Mouse (Mus musculus): Measurements from ENCODE around the gene Dlg1. TPM values are rescaled to one million over a fixed set of nuclear protein-coding genes. Genes with fewer than 3 reads are reported as not detected.
"Not testable (repeated sequence)": the region's sequence is repeated elsewhere in the genome, so short reads cannot be mapped to it uniquely, and the experiment has no call there.

Dlg1 gene
- polyA plus RNA-seq, 1 experiment from 2014 or later: 20.5 TPM

GRCm38 (mm10) chr16:31696367-31696766, 33.1 kb downstream of the Dlg1 start:
- peaks cover 19% of the 10 kb centered on the region for H3K4me1 ChIP-seq
- no peaks in the 10 kb centered on the region for H3K36me3 ChIP-seq
- H3K9ac ChIP-seq: no peak overlapping the region
- 13% methylated on average over 6 of the region's 6 CpGs for WGBS (ENCODE audit: insufficient replicate concordance)
- H3K27me3 ChIP-seq (replicated peaks): no peaks in the 10 kb centered on the region
- no peak overlapping the region for H3K4me3 ChIP-seq
- no peaks in the 10 kb centered on the region for H3K9me3 ChIP-seq (replicated peaks)
- H3K27ac ChIP-seq: peak overlapping the region; percentile 40; the same call in 1 of the 2 replicates
- 0 out of 2 replicates have a peak overlapping the region, but pooled peaks have one; percentile 22 for H3K4me2 ChIP-seq
- ATAC-seq: no peak

- Histone ChIP-seq H3K4me1 (peaks cover 23% of the 10 kb centered on the region), H3K27me3 (replicated peaks) (no peaks in the 10 kb centered on the region), H3K9me3 (replicated peaks) (no peaks in the 10 kb centered on the region), H3K36me3 (no peaks in the 10 kb centered on the region), H3K4me3 (no peak overlapping the region), H3K4me2 (no peak overlapping the region), H3K27ac (no peak overlapping the region), H3K9ac (no peak overlapping the region)
- no peak for ATAC-seq
- 78% methylated on average over 4 of the region's 4 CpGs for WGBS (ENCODE audit: insufficient replicate concordance)
These were observed 34.1 kb downstream of the Dlg1 start for GRCm38 (mm10) chr16:31697341-31697740.

GRCm38 (mm10) chr16:31705213-31705612, 42.0 kb downstream of the Dlg1 start:
- peaks cover 23% of the 10 kb centered on the region for H3K4me1 ChIP-seq
- no peak overlapping the region for H3K4me3 ChIP-seq
- no peak for ATAC-seq

GRCm38 (mm10) chr16:31705904-31706303, 42.7 kb downstream of the Dlg1 start:
- no peaks in the 10 kb centered on the region for H3K27me3 ChIP-seq (replicated peaks)
- H3K4me3 ChIP-seq: no peak overlapping the region
- H3K9me3 ChIP-seq (replicated peaks): no peaks in the 10 kb centered on the region
- WGBS (ENCODE audit: insufficient replicate concordance): 92% methylated on average over 3 of the region's 3 CpGs
- H3K4me1 ChIP-seq: peaks cover 23% of the 10 kb centered on the region
- no peak overlapping the region for H3K9ac ChIP-seq
- no peak overlapping the region for H3K4me2 ChIP-seq
- ATAC-seq: no peak
- H3K36me3 ChIP-seq: no peaks in the 10 kb centered on the region
- H3K27ac ChIP-seq: no peak overlapping the region

More at GRCm38 (mm10) chr16:31705213-31705612, 42.0 kb downstream of the Dlg1 start:
- 37% methylated on average over 2 of the region's 2 CpGs for WGBS (ENCODE audit: insufficient replicate concordance)
- H3K27me3 ChIP-seq (replicated peaks): no peaks in the 10 kb centered on the region
- H3K9ac ChIP-seq: no peak overlapping the region
- H3K36me3 ChIP-seq: no peaks in the 10 kb centered on the region
- no peak overlapping the region for H3K4me2 ChIP-seq
- H3K27ac ChIP-seq: no peak overlapping the region
- no peaks in the 10 kb centered on the region for H3K9me3 ChIP-seq (replicated peaks)

- WGBS (ENCODE audit: insufficient replicate concordance): 56% methylated on average over 3 of the region's 3 CpGs
- no peak for ATAC-seq
- Histone ChIP-seq H3K9me3 (replicated peaks) (no peaks in the 10 kb centered on the region), H3K4me1 (peaks cover 19% of the 10 kb centered on the region), H3K4me3 (no peak overlapping the region), H3K4me2 (no peak overlapping the region), H3K27me3 (replicated peaks) (no peaks in the 10 kb centered on the region), H3K9ac (no peak overlapping the region), H3K36me3 (no peaks in the 10 kb centered on the region), H3K27ac (no peak overlapping the region)
These were observed 44.1 kb downstream of the Dlg1 start for GRCm38 (mm10) chr16:31707326-31707725.

GRCm38 (mm10) chr16:31722991-31723390, 59.7 kb downstream of the Dlg1 start:
- no peak for ATAC-seq
- H3K36me3 ChIP-seq: no peaks in the 10 kb centered on the region
- 83% methylated on average over 1 of the region's 1 CpGs for WGBS (ENCODE audit: insufficient replicate concordance)
- no peak overlapping the region for H3K4me2 ChIP-seq
- H3K27me3 ChIP-seq (replicated peaks): no peaks in the 10 kb centered on the region
- no peak overlapping the region for H3K4me3 ChIP-seq
- no peak overlapping the region for H3K9ac ChIP-seq
- no peak overlapping the region for H3K27ac ChIP-seq
- H3K9me3 ChIP-seq (replicated peaks): peaks cover 6% of the 10 kb centered on the region; the same call in 1 of the 2 replicates
- no peaks in the 10 kb centered on the region; the same call in 1 of the 2 replicates for H3K4me1 ChIP-seq

GRCm38 (mm10) chr16:31724121-31724520, 60.9 kb downstream of the Dlg1 start:
- WGBS (ENCODE audit: insufficient replicate concordance): 35% methylated on average over 1 of the region's 1 CpGs
- no peak overlapping the region for H3K27ac ChIP-seq
- no peak overlapping the region for H3K4me3 ChIP-seq
- ATAC-seq: no peak
- no peaks in the 10 kb centered on the region; the same call in 1 of the 2 replicates for H3K4me1 ChIP-seq
- H3K4me2 ChIP-seq: no peak overlapping the region
- H3K27me3 ChIP-seq (replicated peaks): no peaks in the 10 kb centered on the region
- H3K9ac ChIP-seq: no peak overlapping the region
- H3K36me3 ChIP-seq: no peaks in the 10 kb centered on the region
- no peaks in the 10 kb centered on the region for H3K9me3 ChIP-seq (replicated peaks)

GRCm38 (mm10) chr16:31724818-31725217, 61.6 kb downstream of the Dlg1 start:
- Histone ChIP-seq H3K4me3 (no peak overlapping the region), H3K4me1 (no peaks in the 10 kb centered on the region; the same call in 1 of the 2 replicates), H3K27me3 (replicated peaks) (no peaks in the 10 kb centered on the region), H3K9me3 (replicated peaks) (no peaks in the 10 kb centered on the region), H3K9ac (no peak overlapping the region), H3K27ac (no peak overlapping the region), H3K36me3 (no peaks in the 10 kb centered on the region), H3K4me2 (no peak overlapping the region)
- no peak for ATAC-seq
- 76% methylated on average over 4 of the region's 4 CpGs for WGBS (ENCODE audit: insufficient replicate concordance)

- not testable (repeated sequence) for H3K9ac ChIP-seq; H3K4me1 ChIP-seq; H3K27me3 ChIP-seq (replicated peaks); H3K27ac ChIP-seq; H3K36me3 ChIP-seq; H3K4me2 ChIP-seq; H3K9me3 ChIP-seq (replicated peaks); ATAC-seq; H3K4me3 ChIP-seq
- WGBS (ENCODE audit: insufficient replicate concordance): 86% methylated on average over 1 of the region's 1 CpGs
These were observed 67.7 kb downstream of the Dlg1 start for GRCm38 (mm10) chr16:31730971-31731370.

GRCm38 (mm10) chr16:31737081-31737480, 73.8 kb downstream of the Dlg1 start:
- Histone ChIP-seq H3K9ac (no peak overlapping the region), H3K4me1 (0 out of 2 replicates have a peak, but pooled peaks cover 7% of the 10 kb centered on the region), H3K36me3 (0 out of 2 replicates have a peak, but pooled peaks cover 2% of the 10 kb centered on the region), H3K27ac (no peak overlapping the region), H3K9me3 (replicated peaks) (no peaks in the 10 kb centered on the region), H3K4me3 (no peak overlapping the region), H3K27me3 (replicated peaks) (no peaks in the 10 kb centered on the region), H3K4me2 (no peak overlapping the region)
- ATAC-seq: no peak
- WGBS (ENCODE audit: insufficient replicate concordance): 76% methylated on average over 4 of the region's 4 CpGs

GRCm38 (mm10) chr16:31737761-31738160, 74.5 kb downstream of the Dlg1 start:
- 0 out of 2 replicates have a peak, but pooled peaks cover 7% of the 10 kb centered on the region for H3K4me1 ChIP-seq
- H3K4me3 ChIP-seq: no peak overlapping the region
- ATAC-seq: no peak
- no peaks in the 10 kb centered on the region for H3K27me3 ChIP-seq (replicated peaks)
- H3K36me3 ChIP-seq: 0 out of 2 replicates have a peak, but pooled peaks cover 2% of the 10 kb centered on the region
- no peak overlapping the region for H3K9ac ChIP-seq
- no peak overlapping the region for H3K4me2 ChIP-seq
- H3K9me3 ChIP-seq (replicated peaks): no peaks in the 10 kb centered on the region
- WGBS (ENCODE audit: insufficient replicate concordance): 64% methylated on average over 3 of the region's 3 CpGs
- no peak overlapping the region for H3K27ac ChIP-seq

- WGBS (ENCODE audit: insufficient replicate concordance): 79% methylated on average over 8 of the region's 8 CpGs
- no peak overlapping the region for H3K9ac ChIP-seq
These were observed 77.0 kb downstream of the Dlg1 start for GRCm38 (mm10) chr16:31740271-31740670.

GRCm38 (mm10) chr16:31740704-31741103, 77.5 kb downstream of the Dlg1 start:
- Histone ChIP-seq H3K4me2 (no peak overlapping the region), H3K27me3 (replicated peaks) (no peaks in the 10 kb centered on the region), H3K4me3 (no peak overlapping the region), H3K36me3 (peaks cover 12% of the 10 kb centered on the region), H3K9me3 (replicated peaks) (no peaks in the 10 kb centered on the region), H3K9ac (no peak overlapping the region), H3K4me1 (0 out of 2 replicates have a peak, but pooled peaks cover 7% of the 10 kb centered on the region), H3K27ac (no peak overlapping the region)
- ATAC-seq: no peak
- WGBS (ENCODE audit: insufficient replicate concordance): 82% methylated on average over 5 of the region's 5 CpGs

More at GRCm38 (mm10) chr16:31740271-31740670, 77.0 kb downstream of the Dlg1 start:
- Histone ChIP-seq H3K36me3 (peaks cover 11% of the 10 kb centered on the region), H3K9me3 (replicated peaks) (no peaks in the 10 kb centered on the region), H3K4me2 (no peak overlapping the region), H3K4me1 (0 out of 2 replicates have a peak, but pooled peaks cover 7% of the 10 kb centered on the region), H3K4me3 (no peak overlapping the region), H3K27me3 (replicated peaks) (no peaks in the 10 kb centered on the region), H3K27ac (no peak overlapping the region)
- ATAC-seq: no peak

Measured in liver, embryonic 12.5 days (tissue).